Mouse (Mus musculus) left cerebral cortex, adult 9 months (tissue): Measurements from ENCODE around the gene Acadm.
A peak's percentile ranks its signal among the peaks of the same experiment; 100 is the strongest.

Experiments used
- DNase-seq, 2 experiments: peaks; one replicate each; pipeline ENCODE4 v3.0.0; 2022; ENCODE audit warnings: low spot score in 2 of 2

Gene Acadm

DNA sequence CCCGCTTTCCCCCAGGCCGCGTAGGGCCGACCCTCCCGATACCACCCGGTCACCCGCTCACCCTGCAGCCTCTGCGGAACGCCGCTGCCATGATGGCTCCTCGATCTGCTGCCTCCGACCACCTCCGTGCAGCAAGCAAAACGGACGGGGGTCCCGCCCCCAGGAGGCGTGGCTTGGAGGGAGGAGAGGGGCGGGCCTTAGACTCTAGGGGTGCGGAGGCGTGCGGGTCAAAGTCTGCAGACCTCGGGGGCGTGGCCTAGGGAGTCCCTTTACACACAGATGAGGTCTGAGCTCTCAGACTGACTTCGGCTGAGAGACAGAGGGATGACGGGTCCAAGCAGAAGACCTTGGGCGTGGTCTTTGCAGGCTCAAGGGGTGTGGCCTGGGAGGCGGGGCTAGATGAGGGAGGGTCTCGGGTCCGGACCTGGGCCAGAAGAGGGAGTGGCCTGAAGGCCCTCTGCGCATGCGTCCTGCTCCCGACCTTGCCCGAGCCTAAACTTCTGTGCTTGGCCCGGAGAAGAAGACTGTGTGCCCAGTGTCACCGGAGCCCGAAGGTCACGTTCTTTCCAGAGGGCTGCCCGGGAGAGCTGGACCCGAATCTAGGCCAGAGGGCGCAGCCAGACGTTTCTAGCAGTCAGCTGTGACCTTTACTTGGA, at the start of gene Acadm:
Acadm (minus strand) TSS at position 298 of the 656 bp plus-strand sequence.
- DNase-seq, result peak; percentile 91 to 94

DNA sequence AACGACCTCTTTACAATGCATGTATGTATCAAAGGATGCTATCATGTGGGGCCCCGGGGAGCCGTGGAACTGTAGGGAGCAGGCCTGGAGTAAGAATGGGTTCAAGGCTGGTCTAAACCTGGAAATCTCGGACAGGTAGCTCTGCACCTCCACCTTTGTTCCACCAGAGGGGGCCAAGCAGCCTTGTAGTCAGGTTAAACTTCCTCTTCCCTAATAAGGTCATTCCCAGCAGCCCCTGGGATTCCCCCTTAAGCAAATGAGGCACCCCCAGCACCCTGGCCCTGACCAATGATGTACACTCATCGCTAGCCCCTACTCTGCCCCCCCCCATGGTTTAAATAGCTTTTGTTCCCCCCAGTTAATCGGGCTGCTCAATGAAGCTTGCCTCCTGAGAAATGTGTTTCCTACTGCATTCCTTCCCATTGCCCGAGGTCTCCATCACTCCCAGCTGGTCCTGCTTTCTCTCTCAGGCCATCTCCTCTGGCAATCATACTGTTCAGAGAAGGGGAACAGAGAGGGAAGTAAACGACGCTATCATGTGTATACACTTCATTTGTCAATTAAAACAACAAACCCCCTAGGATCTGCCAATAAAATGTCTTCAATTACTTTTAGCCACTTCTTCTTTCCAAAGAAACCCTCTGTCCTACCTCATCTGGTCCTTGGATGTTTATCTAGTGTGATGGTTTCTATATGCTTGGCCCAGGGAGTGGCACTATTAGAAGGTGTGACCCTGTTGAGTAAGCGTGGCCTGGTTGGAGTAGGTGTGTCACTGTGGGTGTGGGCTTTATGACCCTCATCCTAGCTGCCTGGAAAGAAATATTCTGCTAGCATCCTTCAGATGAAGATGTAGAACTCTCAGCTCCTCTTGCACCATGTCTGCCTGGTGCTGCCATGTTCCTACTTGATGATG, 40.3 kb upstream of the Acadm start:
- DNase-seq, result peak in 1 of 2 experiments; percentile 33

DNA sequence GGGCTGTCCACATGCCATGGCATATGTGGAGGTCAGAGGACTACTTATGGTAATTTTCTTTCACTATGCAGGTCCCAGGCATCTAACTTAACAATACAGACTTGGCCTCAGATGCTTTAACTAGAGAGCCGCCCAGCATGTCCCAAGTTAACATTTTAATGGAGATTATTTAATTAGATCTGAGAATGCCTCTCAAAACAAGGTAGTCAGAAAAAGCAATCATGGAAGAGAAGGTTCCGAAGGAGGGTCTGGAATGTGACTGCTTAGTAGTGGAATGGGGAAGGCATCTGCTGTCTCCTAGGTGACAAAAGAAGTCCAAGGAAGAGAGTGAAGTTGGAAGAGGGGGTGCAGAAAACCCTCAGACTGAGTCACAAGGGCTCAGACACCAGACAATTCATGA, 36.2 kb upstream of the Acadm start:
- no peak for DNase-seq

DNA sequence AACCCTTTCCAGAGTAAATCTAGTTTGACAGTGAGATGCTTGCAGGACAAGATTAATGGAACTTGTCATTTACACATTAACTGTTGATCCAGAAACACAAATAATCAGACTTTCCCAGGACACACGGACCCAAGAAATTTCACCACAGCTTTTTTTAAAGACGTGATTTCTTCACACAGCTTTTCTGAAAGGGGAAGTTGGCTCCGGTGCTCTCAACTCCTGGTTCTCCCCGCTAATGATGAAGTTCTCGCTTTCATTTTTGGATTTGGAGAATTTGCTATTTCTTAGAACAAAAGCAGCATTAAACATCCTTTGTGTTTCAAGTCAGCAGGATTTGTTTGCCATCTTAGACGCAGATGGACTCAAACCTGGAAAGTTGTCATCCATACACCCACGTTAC, 31.4 kb upstream of the Acadm start:
- no peak for DNase-seq

DNA sequence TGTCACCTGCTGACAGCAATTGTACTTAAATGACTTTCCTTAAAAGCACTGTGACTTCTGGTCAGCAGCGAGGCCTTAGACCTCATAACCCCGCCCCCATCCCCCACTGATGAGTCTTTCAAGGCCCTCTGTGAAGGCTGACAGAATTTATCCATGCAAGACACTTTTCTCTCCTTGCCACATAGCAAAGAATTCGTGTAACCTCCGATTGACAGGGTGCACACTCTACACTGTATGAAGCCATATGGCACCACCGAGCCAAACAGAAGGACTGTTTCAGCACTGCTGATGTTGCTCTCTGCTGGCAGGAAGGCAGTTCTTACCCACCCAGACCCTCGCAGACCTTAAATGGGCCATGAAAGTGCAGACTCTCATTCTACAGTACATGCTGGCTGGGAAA, 30.6 kb upstream of the Acadm start:
- no peak for DNase-seq

DNA sequence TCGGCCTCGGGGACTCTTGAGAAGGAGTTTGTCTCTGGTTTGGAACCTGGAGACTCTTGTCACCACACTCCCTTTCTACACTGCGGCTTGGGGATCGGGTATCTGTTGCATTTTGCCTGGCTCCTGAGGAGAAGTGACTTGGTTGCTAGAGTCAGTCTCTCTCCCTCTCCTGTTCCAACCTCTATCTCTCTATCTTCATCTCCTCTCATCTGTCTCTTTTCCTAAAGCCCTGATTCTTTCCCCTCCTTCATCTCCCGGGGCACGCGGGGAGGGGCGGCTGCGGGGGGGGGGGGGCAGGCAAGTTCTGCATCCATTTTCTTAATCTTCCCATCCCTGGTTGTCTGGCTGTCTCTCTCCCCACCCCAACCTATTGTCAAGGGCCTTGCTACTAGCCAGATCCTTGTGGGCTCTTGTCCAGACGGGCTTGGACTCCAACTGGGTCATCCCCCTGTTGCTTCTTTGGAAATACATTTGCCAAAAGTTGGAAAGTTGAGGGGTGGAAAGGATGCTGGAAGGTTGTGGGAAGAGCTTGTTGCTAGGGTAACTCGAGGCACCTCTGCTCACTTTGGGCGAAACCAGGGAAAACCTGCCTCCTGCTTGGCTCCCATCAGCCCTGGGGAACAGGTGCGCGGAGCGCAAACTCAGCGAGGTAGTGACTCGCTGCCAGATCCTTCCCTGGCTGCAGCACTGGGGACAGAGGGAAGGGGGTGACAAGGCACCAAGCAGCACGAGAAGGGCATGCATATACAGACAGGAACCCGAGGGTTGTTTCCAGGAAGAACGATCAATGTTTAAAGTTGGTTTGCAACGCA, 29.7 kb upstream of the Acadm start:
- peak in 1 of 2 experiments; percentile 34 for DNase-seq

DNA sequence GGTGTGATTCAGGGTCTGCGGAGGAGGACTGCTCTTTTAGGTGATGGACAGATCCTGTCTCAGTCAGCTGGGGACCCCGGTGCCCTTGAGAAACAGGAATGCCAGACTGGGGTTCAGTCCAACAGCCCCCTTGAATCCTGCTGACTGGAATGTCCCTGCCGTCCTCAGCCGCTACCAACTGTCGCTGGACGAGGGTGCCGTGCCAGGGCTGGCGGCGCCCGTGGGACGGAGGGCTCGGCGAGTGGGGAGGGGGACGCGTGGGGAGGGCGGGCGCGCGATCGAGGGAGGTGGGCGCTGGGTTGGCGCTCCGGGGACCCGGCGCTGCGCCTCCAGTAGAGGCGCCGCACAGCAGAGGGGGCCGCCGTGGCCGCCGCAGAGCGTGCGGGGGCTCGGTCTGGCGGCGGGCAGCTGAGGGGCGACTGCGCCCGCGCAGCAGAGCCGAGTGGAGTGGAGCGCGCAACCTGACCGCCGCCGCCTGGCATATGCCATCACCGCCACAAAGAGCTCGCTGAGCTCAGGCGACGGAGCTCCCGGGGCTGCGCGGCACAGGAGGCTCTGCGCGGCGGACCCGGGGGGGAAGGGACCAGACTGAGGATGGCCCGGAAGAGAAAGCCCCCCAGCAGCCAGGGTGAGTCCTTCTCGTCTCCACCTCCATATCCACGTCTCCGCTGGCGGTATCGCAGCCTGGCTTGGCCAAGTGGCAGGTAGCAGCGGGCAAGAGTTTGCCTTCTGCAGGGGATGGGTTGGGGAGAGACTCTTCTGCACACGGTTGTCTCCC, 28.9 kb upstream of the Acadm start, which contains the start of gene Slc44a5:
Slc44a5 (plus strand) TSS at position 266 of the 778 bp plus-strand sequence.
- peak in 1 of 2 experiments; percentile 39 for DNase-seq

DNA sequence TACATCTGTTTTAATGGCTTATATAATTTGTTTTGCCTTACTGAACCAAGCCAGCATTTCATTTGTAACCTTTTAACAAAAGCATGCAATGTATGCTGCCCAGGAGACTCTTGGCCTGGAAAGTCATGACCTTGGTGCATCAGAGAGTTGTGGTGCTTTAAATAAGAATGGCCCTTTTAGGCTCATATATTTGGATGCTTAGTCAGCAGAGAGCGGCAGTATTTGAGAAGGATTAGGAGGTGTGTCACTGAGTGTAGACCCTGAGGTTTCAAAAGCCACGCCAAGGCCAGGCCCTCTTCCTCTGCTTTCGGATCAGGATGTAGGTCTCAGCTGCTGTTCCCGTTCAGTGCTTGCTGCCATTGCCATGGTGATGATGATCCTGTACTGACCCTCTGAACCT, 25.0 kb upstream of the Acadm start:
- no peak for DNase-seq

DNA sequence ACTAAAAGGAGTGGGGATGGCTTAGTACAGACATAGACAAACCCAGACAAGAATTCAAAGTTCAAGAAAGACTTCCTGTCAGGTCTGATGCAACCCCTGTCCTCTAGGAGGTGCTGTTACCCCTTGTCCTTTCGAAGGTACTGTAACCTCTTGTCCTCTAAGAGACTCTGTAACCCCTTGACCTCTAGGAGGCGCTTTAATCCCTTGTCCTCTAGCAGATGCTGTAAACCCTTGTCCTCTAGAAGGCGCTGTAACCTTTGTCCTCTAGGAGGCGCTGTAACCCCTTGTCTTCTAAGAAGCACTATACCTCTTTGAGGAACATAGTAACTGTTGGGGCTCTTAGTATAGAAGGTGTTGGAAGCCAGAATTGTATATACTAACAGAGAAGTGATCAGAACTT, 24.1 kb upstream of the Acadm start:
- peak in 1 of 2 experiments; percentile 55 for DNase-seq

DNA sequence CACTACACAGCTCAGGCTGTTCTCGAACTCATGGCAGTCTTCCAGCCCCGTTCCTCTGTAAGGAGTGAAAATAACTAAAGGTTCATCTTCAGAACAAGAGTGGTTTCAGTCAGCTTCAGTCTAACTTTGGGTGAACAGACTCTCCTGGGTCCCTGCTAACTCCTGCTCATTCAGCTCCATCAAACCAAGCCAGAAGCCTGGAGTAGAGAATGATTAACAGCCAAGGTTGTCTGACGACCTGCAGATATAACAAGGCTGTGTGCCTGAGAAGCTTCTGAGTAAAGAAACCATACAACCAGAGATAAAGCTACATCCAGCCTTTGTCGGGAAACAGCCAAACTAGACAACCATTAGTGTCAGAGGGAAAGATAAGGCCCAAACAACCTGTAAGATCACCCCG, 23.0 kb upstream of the Acadm start:
- no peak for DNase-seq

DNA sequence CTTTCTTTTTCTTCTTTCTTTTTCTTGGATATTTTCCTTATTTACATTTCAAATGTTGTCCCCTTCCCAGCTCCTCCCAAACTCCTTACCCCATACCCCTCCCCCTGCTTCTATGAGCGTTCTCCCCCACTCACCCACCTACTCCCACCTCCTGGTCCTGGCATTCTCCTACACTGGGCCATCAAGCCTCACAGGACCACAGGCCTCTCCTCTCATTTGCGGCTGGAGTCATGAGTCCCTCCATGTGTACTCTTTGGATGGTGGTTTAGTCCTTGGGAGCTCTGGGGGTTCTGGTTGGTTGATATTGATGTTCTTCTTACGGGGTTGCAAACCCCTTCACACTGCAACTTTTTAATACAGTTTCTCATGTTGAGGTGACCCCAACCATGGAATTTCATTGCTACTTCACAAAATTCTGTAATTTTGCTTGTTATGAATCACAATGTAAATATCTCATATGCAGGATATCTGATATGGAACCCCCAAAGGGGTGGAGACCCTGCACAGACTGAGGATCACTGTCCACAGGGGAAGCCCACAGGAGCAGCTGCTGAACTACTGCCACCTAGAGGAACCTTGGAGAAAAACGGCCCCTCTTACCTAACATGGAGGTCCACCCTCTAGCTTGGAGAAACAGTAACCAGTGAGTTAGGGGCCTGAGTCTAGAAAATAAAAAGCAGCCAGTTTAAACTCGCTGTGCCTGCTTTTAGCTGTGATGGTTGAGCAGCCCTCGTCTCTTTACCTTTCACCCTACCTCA, 17.4 kb upstream of the Acadm start:
- DNase-seq, result no peak

DNA sequence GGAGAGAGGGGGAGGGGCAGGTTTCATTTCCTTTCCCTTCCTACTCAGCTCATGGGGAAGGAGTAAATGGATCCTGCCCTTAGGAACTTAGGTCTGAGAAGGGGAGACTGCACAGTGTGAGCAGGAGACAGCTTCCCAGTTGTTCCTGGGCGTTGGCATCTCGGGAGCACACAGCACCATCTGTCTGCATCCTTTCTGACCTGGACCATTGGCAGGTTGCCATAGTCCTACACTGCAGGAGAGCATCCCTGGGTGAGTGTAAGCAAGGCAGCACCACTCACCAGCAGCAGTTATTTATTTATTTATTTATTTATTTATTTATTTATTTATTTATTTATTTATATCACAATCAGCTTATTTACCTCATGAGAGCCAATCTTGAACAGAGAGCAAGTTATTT, 16.5 kb upstream of the Acadm start:
- no peak for DNase-seq

DNA sequence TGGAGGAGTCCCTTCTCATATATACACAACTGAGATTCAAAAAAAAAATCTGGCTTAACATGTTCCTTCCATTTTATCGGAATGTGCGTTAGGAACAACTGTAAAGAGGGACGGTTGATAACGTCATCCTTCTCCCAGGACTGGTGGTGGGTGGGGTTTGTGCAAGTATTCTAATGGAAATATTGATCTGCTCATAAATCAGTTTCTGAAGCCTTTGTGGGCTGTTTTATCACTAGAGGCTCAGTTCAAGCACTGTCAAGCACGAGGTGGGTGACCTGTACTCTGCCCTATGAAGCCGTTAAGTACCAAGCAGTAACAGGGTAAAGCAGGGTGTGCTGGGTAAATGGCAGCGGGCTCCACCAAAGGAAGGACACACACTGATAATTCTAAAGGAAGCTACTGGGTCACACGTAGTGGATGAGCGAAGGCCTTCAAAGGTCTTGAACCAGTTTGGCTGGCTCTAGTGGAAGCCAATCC, 15.3 kb upstream of the Acadm start:
- no peak for DNase-seq

DNA sequence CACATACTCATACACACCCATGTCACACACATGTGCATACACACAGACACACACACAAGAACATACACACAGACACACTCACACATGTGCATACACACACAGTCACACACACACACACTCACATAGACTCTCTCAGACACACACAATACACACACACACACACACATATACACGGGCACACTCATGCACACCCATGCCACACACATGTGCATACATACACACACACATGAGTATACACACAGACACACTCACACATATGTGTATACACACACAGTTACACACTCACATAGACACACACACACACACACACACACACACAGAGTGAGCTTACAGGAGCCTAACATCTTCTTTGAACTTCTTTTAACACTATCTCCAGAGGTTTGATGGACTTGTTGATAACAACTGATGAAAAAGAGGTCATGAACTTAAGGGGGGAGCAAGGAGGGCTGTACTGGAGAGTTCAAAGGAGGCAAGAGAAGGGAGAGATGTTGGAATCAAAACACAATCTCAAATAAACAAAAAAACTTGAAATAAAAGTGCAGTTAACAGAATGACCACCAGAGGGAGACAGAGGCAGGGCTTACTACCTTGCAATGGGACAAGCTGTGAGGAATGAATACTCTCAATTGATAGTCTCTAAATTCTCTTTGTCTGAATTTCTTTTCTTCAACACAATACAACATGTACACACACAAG, 14.8 kb upstream of the Acadm start:
- DNase-seq, result no peak

DNA sequence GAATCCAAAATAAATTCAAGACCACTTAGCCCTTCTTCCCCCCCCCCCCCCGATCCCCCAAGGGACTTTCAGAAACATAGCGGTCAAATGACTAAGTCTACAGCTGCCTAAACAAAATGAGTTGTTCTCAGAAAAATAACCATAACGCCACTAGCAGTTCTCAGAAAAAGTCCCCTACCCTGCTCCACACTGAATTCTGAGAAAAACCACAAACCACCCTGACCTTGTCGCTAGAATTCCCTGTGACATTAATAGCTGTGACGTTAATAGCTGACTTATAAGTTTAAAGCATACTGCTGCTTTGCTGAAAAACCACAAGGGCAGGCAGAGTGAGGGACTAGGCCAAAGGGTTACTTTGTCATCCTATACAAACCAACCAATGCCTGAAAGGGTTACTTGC, 13.5 kb upstream of the Acadm start:
- no peak for DNase-seq

DNA sequence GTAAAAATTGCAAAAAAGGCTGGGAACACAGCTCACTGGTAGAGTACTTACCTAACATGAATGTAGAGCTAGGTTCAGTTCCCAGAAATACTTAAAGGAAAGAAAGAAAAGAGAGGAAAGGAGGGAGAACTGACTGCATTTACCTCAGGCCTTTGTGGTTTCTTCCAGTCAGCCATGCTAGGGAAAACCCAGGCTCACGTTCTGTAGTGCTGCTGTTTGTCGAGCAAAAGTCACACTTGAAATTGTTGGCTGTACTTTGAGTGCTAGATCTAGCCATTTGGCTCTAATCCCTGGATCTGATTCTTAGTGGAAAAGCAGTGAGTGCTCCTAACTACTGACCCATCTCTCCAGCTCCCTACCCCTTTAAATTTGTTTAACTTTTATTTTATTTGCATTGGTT, 3.7 kb upstream of the Acadm start:
- no peak for DNase-seq

DNA sequence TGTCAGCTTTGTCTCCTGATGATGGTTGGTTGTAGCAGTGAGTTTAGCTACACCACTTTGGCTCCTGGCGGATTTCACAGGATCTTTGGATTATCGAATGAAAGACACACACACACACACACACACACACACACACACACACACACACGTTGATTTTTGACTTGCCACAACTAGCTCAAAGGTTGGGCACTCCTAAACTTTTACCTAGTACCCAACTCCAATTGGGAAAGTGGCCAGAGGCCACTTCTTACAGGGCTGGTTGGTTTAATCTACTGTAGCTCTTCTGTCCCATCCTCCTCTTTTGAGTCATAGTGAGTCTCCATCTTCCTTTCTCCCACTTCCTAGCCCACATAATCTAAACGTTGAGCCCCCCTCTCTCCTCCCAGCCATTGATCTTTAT, 2.8 kb upstream of the Acadm start:
- no peak for DNase-seq

DNA sequence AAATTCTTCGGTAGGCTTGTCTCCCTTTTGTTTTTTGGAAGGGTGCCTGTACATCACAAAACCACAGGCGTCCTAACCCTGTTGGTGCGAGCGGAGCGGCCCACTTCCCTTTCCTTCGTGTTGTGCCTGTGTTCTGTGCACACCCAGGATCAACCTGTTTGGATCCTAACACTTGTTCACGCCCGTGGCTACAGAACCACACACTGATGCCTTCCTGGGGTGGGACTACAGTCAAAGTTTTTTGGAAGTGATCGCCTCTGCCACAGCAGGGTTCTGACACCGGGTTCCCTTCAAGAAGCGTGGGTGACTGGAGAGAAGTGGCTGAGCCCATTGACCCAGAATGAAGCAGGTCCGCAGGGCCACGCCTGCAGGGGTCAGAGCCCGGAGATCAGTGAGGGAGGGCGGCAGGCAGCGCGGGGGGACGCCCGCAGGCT, 514 bp downstream of the Acadm start:
- DNase-seq, result no peak

DNA sequence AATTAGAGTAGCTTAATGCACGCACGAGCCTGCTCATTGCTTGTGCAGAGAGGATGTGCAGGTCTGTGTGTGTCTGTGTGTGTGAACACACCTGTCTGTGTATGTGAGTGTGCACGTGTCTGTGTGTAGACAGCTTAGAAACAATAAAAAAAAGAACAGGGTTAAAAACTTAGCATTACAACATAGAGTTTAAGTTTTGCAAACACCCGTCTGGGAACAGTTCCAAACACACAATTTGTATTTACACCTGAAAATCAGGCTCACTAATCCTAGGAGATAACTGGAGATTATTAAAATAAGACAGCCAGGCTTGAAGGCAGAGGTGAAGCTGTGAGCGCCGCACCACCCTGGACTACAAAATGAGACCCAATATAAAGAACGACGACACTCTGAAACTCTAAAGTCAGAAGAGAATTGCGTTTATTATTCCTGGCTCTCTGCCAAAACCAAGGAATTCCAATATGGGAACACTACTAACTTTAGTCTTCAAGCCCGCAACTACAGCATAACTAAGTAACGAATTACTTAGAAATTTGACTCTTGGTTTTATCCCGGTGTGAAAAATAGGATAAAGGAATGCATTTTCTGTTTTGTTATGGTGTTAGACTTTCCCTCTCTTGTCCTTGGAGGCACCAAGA, 1.3 kb downstream of the Acadm start:
- DNase-seq, result no peak
